Mouse (Mus musculus) ES-Bruce4 (cell line): Measurements from ENCODE around the gene 4930412O13Rik.

ENCODE experiments used
- CTCF ChIP-seq: IDR thresholded peaks from one replicate; pipeline ENCODE4 v1.8.1; 2011; ENCODE audit warnings: low read depth, low read length
- EP300 ChIP-seq: IDR thresholded peaks from 2 replicates; pipeline ENCODE4 v1.6.1; 2011; ENCODE audit warnings: low read depth, low read length; ENCODE audit not compliant: insufficient read depth

DNA sequence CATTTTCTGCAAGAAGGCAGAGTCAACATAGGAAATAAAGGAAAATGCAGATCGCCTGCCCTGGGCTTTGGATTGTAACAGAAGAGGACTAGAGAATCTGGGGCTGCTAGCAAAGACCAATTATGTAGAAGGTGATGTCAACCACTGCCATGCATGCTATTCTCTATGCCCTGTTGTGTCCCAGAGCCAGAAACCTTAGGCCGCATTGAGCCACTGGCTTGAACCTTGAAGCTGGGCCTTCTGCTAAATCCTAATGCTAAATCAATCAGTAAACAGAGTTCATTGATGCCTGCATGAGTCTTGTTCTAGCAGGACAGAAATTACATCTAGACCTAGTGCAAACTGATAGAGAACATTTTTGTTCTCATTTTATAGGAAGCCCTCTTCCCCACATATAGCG lies 5.0 kb downstream of the 4930412O13Rik start:
- TF ChIP-seq CTCF: no peak
- TF ChIP-seq EP300: no peak
